Mouse (Mus musculus) ES-Bruce4 (cell line): ENCODE measurements around the gene Vti1b.
"Not testable (repeated sequence)": the region's sequence is repeated elsewhere in the genome, so short reads cannot be mapped to it uniquely, and the experiment has no call there.

Source experiments
- CTCF ChIP-seq: IDR thresholded peaks from one replicate; pipeline ENCODE4 v1.8.1; 2011; ENCODE audit warnings: low read depth, low read length
- EP300 ChIP-seq: IDR thresholded peaks from 2 replicates; pipeline ENCODE4 v1.6.1; 2011; ENCODE audit warnings: low read depth, low read length; ENCODE audit not compliant: insufficient read depth
- POLR2A ChIP-seq: IDR thresholded peaks from one replicate; pipeline ENCODE4 v1.8.1; 2011; ENCODE audit warnings: low read length; ENCODE audit not compliant: insufficient read depth

DNA sequence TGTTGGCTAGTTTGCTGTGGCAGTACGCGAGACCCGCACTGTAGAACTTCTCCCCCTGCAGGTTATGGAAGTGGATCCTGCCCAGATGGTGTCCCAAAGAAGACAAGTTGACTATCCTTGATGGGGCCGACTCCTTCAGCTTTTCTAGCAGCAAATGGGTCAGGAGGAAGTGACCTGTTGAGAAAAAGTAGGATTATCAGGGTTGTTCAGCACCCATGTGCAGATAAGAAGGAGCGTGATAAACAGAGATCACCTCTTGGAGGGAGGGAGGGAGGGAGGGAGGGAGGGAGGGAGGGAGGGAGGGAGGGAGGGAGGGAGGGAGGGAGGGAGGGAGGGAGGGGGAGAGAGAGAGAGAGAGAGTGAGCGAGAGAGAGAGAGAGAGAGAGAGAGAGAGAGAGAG lies 12.7 kb upstream of the Vti1b start:
- not testable (repeated sequence) for TF ChIP-seq CTCF, POLR2A, EP300
